Mouse (Mus musculus) central nervous system, embryonic 11.5 days (tissue): ENCODE results near the gene Krtap7-1. TPM values are rescaled to one million over a fixed set of nuclear protein-coding genes. Genes with fewer than 3 reads are reported as not detected.

ENCODE experiments used
- polyA plus RNA-seq: library from polyadenylated mRNA; depleted of rRNA; stranded (reverse); fragments of >200 nt; gene quantifications from 2 replicates; pipeline ENCODE4 v1.2.3, GENCODE M21; 2012; rRNA removed

The Krtap7-1 gene
- polyA plus RNA-seq, result 0.19 and 0.36 TPM in 2 replicates

GRCm38 (mm10) chr16:89508223-89508622 lies at the start of gene Krtap7-1:
Gene Krtap7-1 (minus strand): TSS chr16:89508323.

GRCm38 (mm10) chr16:89487852-89488251 lies 20.3 kb downstream of the Krtap7-1 start, which contains the start of gene Krtap8-1:
Gene Krtap8-1 (minus strand): TSS chr16:89487952.

Other genes with a start within 250 kb of the Krtap7-1 start
- not detected in 2 replicates for gene Krtap21-1, start 104.5 kb downstream of the Krtap7-1 start, polyA plus RNA-seq
- gene Krtap6-2, start 88.2 kb downstream of the Krtap7-1 start, polyA plus RNA-seq, result not detected in 2 replicates
- gene Krtap8-1, start 20.4 kb downstream of the Krtap7-1 start, polyA plus RNA-seq, result not detected in 2 replicates
- gene Krtap11-1, start 62.9 kb upstream of the Krtap7-1 start, polyA plus RNA-seq, result not detected in 2 replicates